Mouse (Mus musculus): Measurements from ENCODE around the gene L1td1. TPM values are rescaled to one million over a fixed set of nuclear protein-coding genes. Genes with fewer than 3 reads are reported as not detected.
A peak's percentile ranks its signal among the peaks of the same experiment; 100 is the strongest.

L1td1 gene
- total RNA-seq, 2 experiments from 2014 or later = 0.14 TPM; not detected in 1

DNA sequence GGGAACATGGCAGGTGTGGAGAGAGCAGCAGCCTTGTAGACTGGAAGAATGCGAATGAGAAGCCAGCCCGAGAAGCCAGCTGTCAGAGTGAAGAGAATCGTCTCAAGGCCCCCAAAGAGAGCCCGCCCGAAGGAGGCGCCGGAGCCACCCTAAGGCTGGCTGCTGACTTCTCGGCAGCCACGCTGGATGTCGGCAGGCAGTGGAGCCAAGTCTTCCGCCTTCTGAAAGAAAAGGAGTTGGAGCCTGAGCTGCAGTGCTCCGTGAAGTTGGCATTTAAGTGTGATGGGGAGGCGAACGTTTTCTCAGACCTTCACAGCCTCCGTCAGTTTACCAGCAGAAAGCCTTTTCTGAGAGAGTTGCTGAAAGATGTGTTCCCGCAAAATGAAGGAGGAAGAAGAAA, 7.1 kb downstream of the L1td1 start:
- no peak for DNase-seq (ENCODE audit: low spot score in 2 of 2)

GRCm38 (mm10) chr4:98739753-98740152, 13.2 kb downstream of the L1td1 start:
- DNase-seq (ENCODE audit: low spot score in 2 of 2) = no peak

DNA sequence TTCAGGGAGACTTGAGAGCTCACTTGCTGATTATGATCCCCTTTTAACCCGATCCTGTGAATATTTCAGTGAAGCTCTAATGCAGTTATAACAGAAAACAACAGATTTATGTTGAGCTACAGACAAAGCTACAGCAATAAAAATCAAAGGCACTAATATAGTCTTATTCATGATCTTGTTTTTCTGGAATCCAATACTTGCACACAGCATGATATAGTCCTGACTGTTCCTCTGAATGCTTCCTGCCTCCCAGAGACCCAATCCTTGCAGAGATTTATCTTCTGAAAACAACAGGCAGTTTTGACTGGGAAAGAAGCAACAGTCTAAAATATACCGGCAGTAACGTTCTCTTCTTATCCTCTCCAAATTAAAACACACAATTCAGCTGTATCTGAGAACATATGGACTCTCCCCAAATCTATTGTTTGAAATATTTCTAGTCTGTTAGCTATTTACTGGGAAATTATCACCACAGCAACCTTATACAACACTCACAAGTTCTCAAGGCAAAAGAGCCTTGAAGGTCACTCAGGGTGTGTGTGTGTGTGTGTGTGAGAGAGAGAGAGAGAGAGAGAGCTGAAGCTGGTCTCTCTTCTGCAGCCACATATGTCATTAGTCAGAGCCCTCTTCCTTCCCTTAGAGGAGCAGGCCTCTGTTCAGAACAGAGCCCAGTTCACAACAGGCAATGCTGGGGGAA, 16.8 kb downstream of the L1td1 start:
- no peak for DNase-seq (ENCODE audit: low spot score in 2 of 2)

DNA sequence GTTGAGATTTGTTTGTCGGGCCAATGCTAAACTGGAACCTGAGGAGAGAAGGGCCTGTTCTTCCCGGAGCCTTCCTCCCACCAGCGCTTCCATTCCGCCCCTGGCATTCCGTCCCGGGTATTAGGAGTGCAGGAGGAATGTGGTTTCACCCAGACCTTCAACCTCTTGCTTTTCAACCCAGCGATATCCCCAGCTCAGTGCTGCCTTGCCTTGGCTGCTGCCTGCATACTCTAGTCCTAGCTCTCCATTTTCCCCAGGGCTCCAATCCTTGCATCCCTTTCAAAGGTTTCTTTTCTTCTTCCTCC, 17.3 kb downstream of the L1td1 start:
- no peak for DNase-seq (ENCODE audit: low spot score in 2 of 2)

DNA sequence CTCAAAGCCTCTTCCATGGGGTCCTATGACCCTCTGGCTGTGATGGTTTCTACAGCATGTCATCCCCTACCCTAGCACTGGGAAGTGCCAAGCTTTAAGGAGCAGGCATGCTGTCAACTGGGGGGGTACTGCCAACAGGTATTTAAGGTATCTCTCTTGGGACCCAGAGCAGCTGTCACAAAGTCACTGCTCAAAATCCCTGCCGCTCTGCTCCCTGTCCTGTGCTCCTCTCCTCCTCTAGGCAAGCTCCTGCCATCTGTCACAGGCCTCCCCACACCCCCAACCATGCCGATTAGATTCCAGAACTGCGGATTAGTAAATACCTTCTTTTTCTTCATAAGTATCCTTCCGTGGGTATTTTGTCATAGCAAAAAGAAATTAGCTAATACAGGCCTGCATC, 27.9 kb downstream of the L1td1 start:
- no peak for DNase-seq (ENCODE audit: low spot score in 2 of 2)

DNA sequence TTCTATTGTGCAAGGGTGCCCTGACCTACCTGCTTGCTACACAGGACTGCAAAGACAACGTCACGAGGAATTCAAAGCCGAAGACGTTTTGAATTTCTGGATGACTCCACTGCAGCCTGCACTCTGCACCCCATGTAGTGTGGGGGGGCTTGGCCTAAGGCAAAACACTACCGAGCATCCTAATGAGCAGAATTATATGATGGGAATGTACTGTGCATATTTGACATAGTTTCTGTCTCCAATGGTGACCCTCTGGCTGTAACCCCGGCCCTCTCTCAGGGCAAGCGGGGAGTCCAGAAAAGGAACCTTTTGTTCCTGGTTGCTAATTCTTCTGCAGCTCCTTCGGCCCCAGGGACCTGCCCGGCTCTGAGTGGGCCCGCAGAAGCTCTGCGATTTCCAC, 29.6 kb downstream of the L1td1 start:
- DNase-seq (ENCODE audit: low spot score in 2 of 2) = no peak

DNA sequence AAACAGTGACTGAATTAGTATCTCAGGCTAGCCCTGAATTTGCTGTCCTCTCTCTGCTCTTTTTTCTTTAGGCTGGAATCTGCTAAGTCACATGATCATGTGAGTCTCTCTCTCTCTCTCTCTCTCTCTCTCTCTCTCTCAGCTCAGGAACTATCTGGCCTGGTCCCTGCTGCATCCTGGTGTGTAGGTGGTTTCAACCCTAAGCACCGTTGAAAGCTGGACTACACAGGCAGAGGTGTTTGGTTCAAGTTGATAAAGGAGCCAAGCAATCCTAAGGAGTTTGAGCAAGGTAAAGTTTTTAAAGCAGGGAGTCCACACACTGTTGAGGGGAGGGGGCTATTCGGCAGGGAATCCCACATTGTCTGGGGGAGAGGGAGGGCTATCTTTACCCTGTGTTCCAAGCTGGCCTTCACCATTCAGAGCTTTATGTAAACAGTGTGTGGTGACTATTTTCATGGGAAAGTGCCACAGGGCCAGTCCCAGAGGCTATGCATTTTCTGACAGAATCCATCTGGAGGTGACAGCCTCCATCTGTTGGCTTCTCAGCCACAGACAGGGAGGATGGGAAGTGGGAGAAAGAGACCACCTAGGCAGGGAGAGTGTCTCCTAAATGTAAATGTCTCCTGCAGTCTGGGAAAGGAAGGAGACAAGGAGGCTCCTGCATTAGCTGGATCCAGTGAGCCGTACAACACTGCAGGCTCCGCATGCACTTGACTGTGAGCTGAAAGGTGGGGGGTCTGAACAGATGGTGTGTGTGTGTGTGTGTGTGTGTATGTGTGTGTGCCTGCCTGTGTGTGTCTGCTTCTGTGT, 31.7 kb downstream of the L1td1 start:
- DNase-seq (ENCODE audit: low spot score in 2 of 2) = peak in 1 of 2 experiments; percentile 4

DNA sequence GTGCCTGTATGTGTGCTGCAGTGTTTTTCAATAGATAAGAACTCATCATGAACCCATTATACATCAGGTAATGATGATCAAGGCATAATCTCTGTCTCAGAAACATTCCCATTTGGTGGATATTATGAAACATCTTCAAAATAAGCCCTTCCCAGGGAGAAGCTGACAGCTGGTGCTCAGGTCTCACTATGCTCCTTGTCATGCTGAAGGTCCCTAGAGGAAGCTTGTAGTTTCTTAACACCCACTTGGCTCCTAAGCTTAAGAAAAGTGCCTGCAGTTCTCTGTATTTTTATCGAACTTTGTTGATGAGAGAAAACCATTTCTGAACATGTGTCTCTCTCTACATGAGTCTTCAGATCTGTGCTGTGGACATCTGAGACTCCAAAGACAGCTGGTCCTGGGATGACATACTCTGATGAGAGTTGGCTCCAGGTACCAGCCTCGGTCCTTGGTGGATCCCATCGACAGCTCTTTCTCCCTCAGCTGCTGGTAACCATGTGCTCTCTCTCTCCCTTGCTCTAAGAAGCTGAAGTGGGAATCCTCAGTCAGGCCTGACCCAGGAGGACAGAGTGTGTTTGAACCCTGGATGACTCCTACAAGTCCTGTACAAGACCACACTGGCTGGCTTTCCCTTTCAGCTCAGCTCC, 32.5 kb downstream of the L1td1 start:
- no peak for DNase-seq (ENCODE audit: low spot score in 2 of 2)

DNA sequence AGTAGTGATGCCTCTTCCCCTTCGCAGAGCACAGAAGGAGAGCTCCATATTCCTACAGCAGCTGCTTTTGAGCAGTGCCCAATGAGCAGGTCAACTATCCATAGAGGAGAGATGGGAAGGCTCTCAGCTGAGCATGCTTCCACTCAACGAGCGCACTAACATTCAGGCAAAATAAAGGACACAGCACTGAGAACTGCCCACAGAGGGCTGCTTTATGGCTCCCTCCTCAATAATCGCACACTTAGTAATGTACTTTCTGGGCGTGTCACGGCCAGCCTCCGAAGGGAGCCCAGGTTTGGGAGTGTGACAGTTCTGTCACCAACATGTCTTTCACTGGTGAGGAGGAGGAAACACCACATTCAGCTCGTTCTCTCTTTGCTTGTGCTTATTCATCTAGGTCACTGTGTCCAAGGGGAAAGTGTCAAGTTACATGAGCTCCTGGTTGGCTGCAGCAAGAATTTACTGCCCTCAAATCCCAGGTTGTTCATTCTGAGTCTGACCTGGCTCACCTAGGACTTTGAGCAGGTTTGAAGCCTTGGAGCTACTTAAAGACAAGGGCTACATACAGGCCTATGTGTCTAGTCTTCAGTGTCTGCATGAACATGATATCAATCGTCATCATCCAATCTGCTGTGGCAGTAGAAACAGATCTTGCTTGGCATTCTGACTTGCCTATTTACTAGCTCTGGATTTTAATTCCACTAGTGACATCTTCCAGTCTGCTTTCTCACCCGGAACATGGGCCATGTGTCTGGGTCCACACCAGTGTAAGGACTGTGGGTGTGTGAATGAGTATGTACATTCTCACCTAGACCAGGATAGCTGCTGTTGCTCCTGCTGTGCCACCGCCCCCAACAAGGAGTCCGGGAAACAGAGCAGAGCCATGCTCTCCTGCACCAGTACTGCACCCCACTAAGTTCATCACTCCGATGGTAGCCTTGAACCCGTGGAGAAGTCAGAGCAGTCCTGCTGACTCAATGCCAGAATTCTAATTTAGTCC, 40.9 kb downstream of the L1td1 start:
- no peak for DNase-seq (ENCODE audit: low spot score in 2 of 2)

GRCm38 (mm10) chr4:98773785-98774184, 47.3 kb downstream of the L1td1 start:
- DNase-seq (ENCODE audit: low spot score in 2 of 2) = no peak

DNA sequence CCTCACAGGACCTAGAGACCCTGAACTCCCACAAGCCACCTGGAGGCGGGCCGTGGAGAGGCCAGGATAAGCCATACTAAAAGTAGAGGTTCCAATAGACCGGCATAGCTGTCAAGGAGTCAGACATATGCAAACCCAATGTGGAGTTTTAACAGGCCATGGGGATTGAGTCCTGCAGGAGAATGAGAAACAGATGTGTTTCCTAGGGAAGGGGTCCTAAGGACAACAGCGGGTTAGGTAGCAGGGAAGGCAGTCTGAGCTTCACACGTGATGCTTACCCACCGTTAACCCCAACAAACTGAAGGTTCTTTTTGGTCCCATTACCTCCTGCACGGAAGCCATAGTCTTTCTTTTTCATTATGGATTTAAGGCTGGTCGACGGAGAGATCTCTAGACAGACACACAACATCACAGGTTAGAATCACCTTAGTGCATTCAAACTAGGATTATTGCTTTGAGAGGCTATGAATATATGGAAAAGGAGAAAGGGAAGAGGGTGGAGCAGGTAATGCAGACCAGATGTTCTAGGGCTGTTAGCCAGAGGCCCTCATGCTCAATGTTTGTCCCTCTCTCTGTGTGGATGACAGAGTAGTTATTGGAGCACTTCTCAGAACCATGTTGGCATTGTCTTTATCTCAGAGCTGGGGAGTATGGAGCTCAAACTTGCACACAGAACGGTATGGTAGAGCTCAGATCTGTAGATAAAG, 50.3 kb downstream of the L1td1 start:
- DNase-seq (ENCODE audit: low spot score in 2 of 2) = no peak

- no peak for DNase-seq (ENCODE audit: low spot score in 2 of 2)
These were observed 50.9 kb downstream of the L1td1 start for GRCm38 (mm10) chr4:98777464-98777863.

DNA sequence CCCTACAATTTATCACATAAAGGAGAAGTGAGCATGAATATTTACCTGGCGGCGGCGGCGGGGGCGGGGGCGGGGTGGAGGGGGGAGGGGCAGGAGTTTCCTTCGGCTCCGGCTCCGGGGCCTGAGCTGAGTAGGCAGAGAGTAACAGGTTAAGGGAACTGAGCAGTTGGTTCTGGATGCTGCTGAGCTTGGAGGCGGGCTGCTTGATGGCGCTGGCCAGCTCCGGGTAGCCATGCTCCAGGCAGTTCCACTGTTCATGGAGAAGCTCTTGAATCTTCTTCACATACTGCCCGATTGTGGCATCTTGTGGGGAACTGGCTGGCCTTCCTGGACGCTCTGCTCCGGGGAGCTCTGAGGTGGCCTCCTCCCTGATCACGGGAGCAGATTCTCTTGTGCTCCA, 51.7 kb downstream of the L1td1 start:
- DNase-seq (ENCODE audit: low spot score in 2 of 2) = no peak

- no peak for DNase-seq (ENCODE audit: low spot score in 2 of 2)
These were observed 59.3 kb downstream of the L1td1 start for GRCm38 (mm10) chr4:98785851-98786250.

- DNase-seq (ENCODE audit: low spot score in 2 of 2) = no peak
These were observed 59.7 kb downstream of the L1td1 start for GRCm38 (mm10) chr4:98786281-98786680.

Other genes with a start within 250 kb of the L1td1 start
- gene Kank4, start 90.8 kb downstream of the L1td1 start, total RNA-seq (2021) = 1 to 10 TPM; 3.8 to 4.4 TPM
- not detected for gene I0C0044D17Rik, start 97.1 kb downstream of the L1td1 start, total RNA-seq (2021)
- gene Usp1, start 197.1 kb downstream of the L1td1 start, total RNA-seq (2021) = 10 to 100 TPM; 24.1 to 26.1 TPM